22 mouse cellular contexts compared by ENCODE assay signal in the genomic region with DNA sequence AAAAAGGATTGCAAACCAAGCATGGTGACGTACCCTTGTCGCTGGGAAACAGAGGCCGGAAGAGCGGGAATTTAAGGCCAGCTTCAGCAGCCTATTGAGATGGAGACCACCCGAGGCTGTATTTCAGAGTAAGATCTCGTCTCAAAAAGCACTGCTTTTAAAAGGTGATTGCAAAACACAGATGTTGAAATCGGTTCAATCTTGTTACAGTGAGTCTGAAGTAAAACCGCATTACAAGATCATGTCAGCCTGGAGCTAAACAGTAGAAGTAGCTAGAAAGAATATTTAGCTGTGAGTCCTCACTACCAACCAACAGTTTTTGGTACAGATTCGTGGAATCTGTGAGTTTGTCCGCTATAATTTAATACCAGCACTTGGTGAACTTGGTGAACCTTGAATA.
DNase-seq lines count a peak whose midpoint lies in the region; ATAC-seq and TF ChIP-seq lines count a peak whose summit lies in the region.
"Had no signal": no experiment of that assay in that cellular context is flagged by ENCODE, and none has a peak within 500 bp of the region (broad histone marks: within the 10 kb centered on the region; RNA-seq: fewer than 3 reads in every experiment).

No protein-coding gene starts in this region.

- no peaks in the 10 kb centered on the region for H3K36me3 ChIP-seq in hindbrain, postnatal 0 days (ENCODE audit: insufficient read depth, low read length)
- H3K36me3 ChIP-seq in hindbrain, embryonic 12.5 days, result no peaks in the 10 kb centered on the region
- H3K36me3 ChIP-seq in midbrain, postnatal 0 days (ENCODE audit: insufficient read depth, low read length), result no peaks in the 10 kb centered on the region
- no peaks in the 10 kb centered on the region for H3K36me3 ChIP-seq in midbrain, embryonic 13.5 days
- H3K36me3 ChIP-seq: embryonic facial prominence, embryonic 13.5 days; forebrain, embryonic 10.5 days; heart, embryonic 10.5 days; hindbrain, embryonic 13.5 days had no signal

- DNase-seq in hindbrain, postnatal 0 days (ENCODE audit: low spot score), result peak; percentile 17
- DNase-seq in midbrain, postnatal 0 days (ENCODE audit: low spot score), result peak; percentile 15
- DNase-seq in gonadal fat pad, adult 2 months (ENCODE audit: low read depth), result peak; percentile 23
- DNase-seq in adrenal gland, postnatal 25 days, result no peak
- DNase-seq in thymus, postnatal 36 days, result no peak
- DNase-seq: adrenal gland, adult 2 months; cerebellum, adult 11 months; cerebellum, adult 8-10 months; cerebellum, postnatal 25 days; gastrocnemius, adult 2 months; gastrocnemius, postnatal 25 days; heart, adult 18-20 months; heart, postnatal 10 days; heart, postnatal 4 days had no signal

- no peak overlapping the region for H3K27ac ChIP-seq in hindbrain, postnatal 0 days
- no peak overlapping the region for H3K27ac ChIP-seq in hindbrain, embryonic 12.5 days
- no peak overlapping the region for H3K27ac ChIP-seq in midbrain, postnatal 0 days (ENCODE audit: low read depth, low read length)
- no peak overlapping the region for H3K27ac ChIP-seq in midbrain, embryonic 13.5 days
- H3K27ac ChIP-seq: embryonic facial prominence, embryonic 13.5 days; forebrain, embryonic 10.5 days; gastrocnemius, adult 2 months; heart, embryonic 10.5 days; hindbrain, embryonic 13.5 days had no signal

- H3K4me1 ChIP-seq in hindbrain, postnatal 0 days (ENCODE audit: insufficient read depth, low read length), result no peaks in the 10 kb centered on the region
- peaks cover 8% of the 10 kb centered on the region; the same call in 1 of the 2 replicates for H3K4me1 ChIP-seq in hindbrain, embryonic 12.5 days
- H3K4me1 ChIP-seq in midbrain, postnatal 0 days (ENCODE audit: insufficient read depth, low read length), result no peaks in the 10 kb centered on the region
- H3K4me1 ChIP-seq in midbrain, embryonic 13.5 days (replicated peaks), result no peaks in the 10 kb centered on the region
- H3K4me1 ChIP-seq: forebrain, embryonic 10.5 days; heart, embryonic 10.5 days had no signal

- no peaks in the 10 kb centered on the region for H3K27me3 ChIP-seq in hindbrain, postnatal 0 days (ENCODE audit: insufficient read depth, low read length)
- no peaks in the 10 kb centered on the region for H3K27me3 ChIP-seq in hindbrain, embryonic 12.5 days
- H3K27me3 ChIP-seq in midbrain, postnatal 0 days (ENCODE audit: insufficient read depth, low read length), result no peaks in the 10 kb centered on the region
- no peaks in the 10 kb centered on the region for H3K27me3 ChIP-seq in midbrain, embryonic 13.5 days
- H3K27me3 ChIP-seq: CH12.LX; embryonic facial prominence, embryonic 13.5 days; hindbrain, embryonic 13.5 days had no signal

- no peak overlapping the region for H3K4me2 ChIP-seq in hindbrain, postnatal 0 days (ENCODE audit: low read depth, low read length)
- no peak overlapping the region for H3K4me2 ChIP-seq in hindbrain, embryonic 12.5 days (replicated peaks)
- no peak overlapping the region for H3K4me2 ChIP-seq in midbrain, postnatal 0 days (ENCODE audit: low read depth, low read length, poor library complexity, severe bottlenecking)
- no peak overlapping the region for H3K4me2 ChIP-seq in midbrain, embryonic 13.5 days (replicated peaks)
- H3K4me2 ChIP-seq: embryonic facial prominence, embryonic 13.5 days; hindbrain, embryonic 13.5 days had no signal

- H3K4me3 ChIP-seq in hindbrain, postnatal 0 days (ENCODE audit: low read length), result no peak overlapping the region
- H3K4me3 ChIP-seq in hindbrain, embryonic 12.5 days, result no peak overlapping the region
- no peak overlapping the region for H3K4me3 ChIP-seq in midbrain, postnatal 0 days (ENCODE audit: low read depth, low read length)
- H3K4me3 ChIP-seq in midbrain, embryonic 13.5 days (replicated peaks), result no peak overlapping the region
- H3K4me3 ChIP-seq: embryonic facial prominence, embryonic 13.5 days; forebrain, embryonic 10.5 days; gastrocnemius, adult 2 months; heart, embryonic 10.5 days; hindbrain, embryonic 13.5 days had no signal

- ATAC-seq in hindbrain, postnatal 0 days, result 0 out of 2 replicates have a peak, but pooled peaks have one; percentile 27
- ATAC-seq in hindbrain, embryonic 12.5 days (ENCODE audit: low FRiP score), result no peak
- no peak for ATAC-seq in midbrain, postnatal 0 days (ENCODE audit: low FRiP score)
- no peak for ATAC-seq in midbrain, embryonic 13.5 days
- ATAC-seq: forebrain, embryonic 14.5 days had no signal

- no peak overlapping the region for H3K9ac ChIP-seq in hindbrain, postnatal 0 days (replicated peaks; ENCODE audit: low read length)
- H3K9ac ChIP-seq in hindbrain, embryonic 12.5 days, result no peak overlapping the region
- no peak overlapping the region for H3K9ac ChIP-seq in midbrain, postnatal 0 days (replicated peaks; ENCODE audit: low read length, poor library complexity, severe bottlenecking)
- no peak overlapping the region for H3K9ac ChIP-seq in midbrain, embryonic 13.5 days (replicated peaks)
- H3K9ac ChIP-seq: embryonic facial prominence, embryonic 13.5 days; hindbrain, embryonic 13.5 days had no signal

- WGBS in hindbrain, postnatal 0 days, result 50% methylated on average over 10 of the region's 10 CpGs
- 68% methylated on average over 10 of the region's 10 CpGs for WGBS in hindbrain, embryonic 12.5 days
- WGBS in midbrain, postnatal 0 days, result 50% methylated on average over 10 of the region's 10 CpGs
- WGBS in midbrain, embryonic 13.5 days, result 59% methylated on average over 10 of the region's 10 CpGs

- TF ChIP-seq CTCF in hindbrain, postnatal 0 days (IDR thresholded peaks at IDR 0.05; ENCODE audit: low read depth), result no peak
- no peak for TF ChIP-seq CTCF in midbrain, postnatal 0 days (IDR thresholded peaks at IDR 0.05)

- H3K9me3 ChIP-seq in hindbrain, postnatal 0 days (ENCODE audit: low read length), result no peaks in the 10 kb centered on the region
- H3K9me3 ChIP-seq in hindbrain, embryonic 12.5 days (replicated peaks), result no peaks in the 10 kb centered on the region
- H3K9me3 ChIP-seq in midbrain, postnatal 0 days (ENCODE audit: low read length), result no peaks in the 10 kb centered on the region
- H3K9me3 ChIP-seq in midbrain, embryonic 13.5 days, result no peaks in the 10 kb centered on the region
- H3K9me3 ChIP-seq: embryonic facial prominence, embryonic 13.5 days; forebrain, embryonic 10.5 days; heart, embryonic 10.5 days; hindbrain, embryonic 13.5 days had no signal

Comparison
In these comparisons a context has a peak if more than half of its experiments do, and no peak if none do; other contexts are left out.
1. DNase-seq: peak in hindbrain, postnatal 0 days (single experiment), midbrain, postnatal 0 days (single experiment) and gonadal fat pad, adult 2 months (single experiment); none in adrenal gland, postnatal 25 days (single experiment) and thymus, postnatal 36 days (0 of 2).